Mouse (Mus musculus) ZHBTc4 (cell line): ENCODE measurements around the gene Grik3.

Experiments
- DNase-seq: peaks from one replicate; pipeline ENCODE4 v3.0.0-alpha.2; 2011; ENCODE audit warnings: low read depth, low spot score

Grik3 gene

GRCm38 (mm10) chr4:125491505-125492121 is 1.1 kb downstream of the Grik3 start:
- peak; percentile 51 for DNase-seq

GRCm38 (mm10) chr4:125492122-125492505 is 1.6 kb downstream of the Grik3 start:
- no peak for DNase-seq

- no peak for DNase-seq
Measured at GRCm38 (mm10) chr4:125492706-125493105, 2.2 kb downstream of the Grik3 start.

- DNase-seq: peak; percentile 43
Measured at GRCm38 (mm10) chr4:125493124-125493523, 2.6 kb downstream of the Grik3 start.

- peak; percentile 68 for DNase-seq
Measured at GRCm38 (mm10) chr4:125495477-125495876, 5.0 kb downstream of the Grik3 start.

- DNase-seq: peak; percentile 47
Measured at GRCm38 (mm10) chr4:125497001-125497400, 6.5 kb downstream of the Grik3 start.

- no peak for DNase-seq
Measured at GRCm38 (mm10) chr4:125497471-125497870, 7.0 kb downstream of the Grik3 start.

- DNase-seq: peak; percentile 31
Measured at GRCm38 (mm10) chr4:125498866-125499265, 8.4 kb downstream of the Grik3 start.

- peak; percentile 57 for DNase-seq
Measured at GRCm38 (mm10) chr4:125502861-125503260, 12.4 kb downstream of the Grik3 start.

- DNase-seq: no peak
Measured at GRCm38 (mm10) chr4:125512434-125512833, 21.9 kb downstream of the Grik3 start.

- DNase-seq: no peak
Measured at GRCm38 (mm10) chr4:125515646-125516045, 25.1 kb downstream of the Grik3 start.

- DNase-seq: peak; percentile 69
Measured at GRCm38 (mm10) chr4:125516612-125517011, 26.1 kb downstream of the Grik3 start.

- DNase-seq: peak; percentile 58
Measured at GRCm38 (mm10) chr4:125518861-125519260, 28.4 kb downstream of the Grik3 start.

- DNase-seq: peak; percentile 70
Measured at GRCm38 (mm10) chr4:125522931-125523330, 32.4 kb downstream of the Grik3 start.

GRCm38 (mm10) chr4:125525266-125525665 is 34.8 kb downstream of the Grik3 start:
- DNase-seq: peak; percentile 69

GRCm38 (mm10) chr4:125526425-125526824 is 35.9 kb downstream of the Grik3 start:
- DNase-seq: no peak

GRCm38 (mm10) chr4:125533965-125534364 is 43.5 kb downstream of the Grik3 start:
- DNase-seq: peak; percentile 39

- DNase-seq: peak; percentile 98
Measured at GRCm38 (mm10) chr4:125534449-125534848, 43.9 kb downstream of the Grik3 start.

GRCm38 (mm10) chr4:125534991-125535401 is 44.5 kb downstream of the Grik3 start:
- DNase-seq: peak; percentile 68

GRCm38 (mm10) chr4:125535465-125535864 is 45.0 kb downstream of the Grik3 start:
- peak; percentile 39 for DNase-seq

- DNase-seq: peak; percentile 73
Measured at GRCm38 (mm10) chr4:125535977-125536376, 45.5 kb downstream of the Grik3 start.

GRCm38 (mm10) chr4:125538301-125538965 is 47.9 kb downstream of the Grik3 start:
- peak; percentile 94 for DNase-seq

- DNase-seq: no peak
Measured at GRCm38 (mm10) chr4:125539617-125540016, 49.1 kb downstream of the Grik3 start.
